In the genomic region with DNA sequence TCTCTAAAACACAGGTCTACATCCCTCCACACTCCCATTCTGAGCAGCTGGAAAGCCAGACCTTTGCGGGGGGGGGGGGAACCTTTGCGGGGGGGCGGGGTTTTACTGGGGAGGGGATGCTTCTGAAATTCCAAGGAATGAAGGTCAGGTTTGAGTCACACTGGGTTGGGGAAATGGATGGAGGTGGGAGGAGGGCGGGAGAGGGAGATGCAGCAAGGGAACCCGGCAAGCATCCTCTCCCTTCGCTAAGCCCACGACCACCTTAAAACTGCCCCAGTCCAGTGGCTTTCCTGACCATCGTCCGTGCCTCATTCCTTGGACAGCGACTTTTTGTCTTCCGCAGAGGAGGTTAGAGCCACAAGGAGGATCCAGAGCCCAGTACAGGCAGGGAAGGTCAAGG, we compare ENCODE assay signal across 7 mouse cellular contexts. TPM values are rescaled to one million over a fixed set of nuclear protein-coding genes. Genes with fewer than 3 reads are reported as not detected.
DNase-seq lines count a peak whose midpoint lies in the region; ATAC-seq and TF ChIP-seq lines count a peak whose summit lies in the region.

No protein-coding gene starts in this region.

- no peak overlapping the region for H3K9ac ChIP-seq in liver, embryonic 11.5 days (ENCODE audit: low read depth, low read length)
- H3K9ac ChIP-seq in forebrain, embryonic 12.5 days: 0 out of 2 replicates have a peak overlapping the region, but pooled peaks have one; percentile 31

- no peak overlapping the region for H3K27ac ChIP-seq in liver, embryonic 11.5 days (ENCODE audit: low read depth, low read length)
- no peak overlapping the region for H3K27ac ChIP-seq in forebrain, embryonic 12.5 days
- no peak overlapping the region for H3K27ac ChIP-seq in limb, embryonic 10.5 days
- H3K27ac ChIP-seq in olfactory bulb, adult 2 months (ENCODE audit: insufficient read depth, low read depth, low read length): peak overlapping the region; percentile 92

- TF ChIP-seq POLR2A in olfactory bulb, adult 2 months (IDR thresholded peaks at IDR 0.05; ENCODE audit: insufficient read depth, low read depth, low read length): no peak

- WGBS in liver, embryonic 11.5 days: 5% methylated on average over 11 of the region's 11 CpGs
- 3% methylated on average over 11 of the region's 11 CpGs for WGBS in forebrain, embryonic 12.5 days
- 5% methylated on average over 11 of the region's 11 CpGs for WGBS in limb, embryonic 10.5 days
- WGBS in olfactory bulb, adult 2 months: 4% methylated on average over 11 of the region's 11 CpGs

- no peak for ATAC-seq in liver, embryonic 11.5 days (replicated peaks; ENCODE audit: low FRiP score)
- ATAC-seq in forebrain, embryonic 12.5 days (ENCODE audit: low FRiP score): no peak

- no peak for TF ChIP-seq CTCF in olfactory bulb, adult 2 months (IDR thresholded peaks at IDR 0.05; ENCODE audit: insufficient read depth, low read depth, low read length)

- H3K4me2 ChIP-seq in liver, embryonic 11.5 days: peak overlapping the region; percentile 67; the same call in 1 of the 2 replicates
- H3K4me2 ChIP-seq in forebrain, embryonic 12.5 days: peak overlapping the region; percentile 69

- H3K4me3 ChIP-seq in liver, embryonic 11.5 days (ENCODE audit: low read depth, low read length): no peak overlapping the region
- peak overlapping the region; percentile 47 for H3K4me3 ChIP-seq in forebrain, embryonic 12.5 days (replicated peaks)
- peak overlapping the region; percentile 54 for H3K4me3 ChIP-seq in limb, embryonic 10.5 days
- peak overlapping the region; percentile 91 for H3K4me3 ChIP-seq in olfactory bulb, adult 2 months (ENCODE audit: insufficient read depth, low read depth, low read length)

- DNase-seq in liver, embryonic 11.5 days (ENCODE audit: low spot score): no peak
- DNase-seq in liver: no peak
- DNase-seq in limb, embryonic 10.5 days (ENCODE audit: low spot score): no peak
- DNase-seq in thymus, postnatal 25 days: no peak
- DNase-seq in ovary, postnatal 10 days (ENCODE audit: low spot score): no peak

- no peaks in the 10 kb centered on the region; the same call in 1 of the 2 replicates for H3K36me3 ChIP-seq in liver, embryonic 11.5 days (ENCODE audit: control insufficient read depth, insufficient read depth, low read length)
- H3K36me3 ChIP-seq in forebrain, embryonic 12.5 days (replicated peaks): peaks cover 5% of the 10 kb centered on the region
- peaks cover 10% of the 10 kb centered on the region for H3K36me3 ChIP-seq in limb, embryonic 10.5 days

- peaks cover 99% of the 10 kb centered on the region for H3K27me3 ChIP-seq in liver, embryonic 11.5 days (replicated peaks; ENCODE audit: control insufficient read depth, insufficient read depth, low read length)
- H3K27me3 ChIP-seq in forebrain, embryonic 12.5 days: peaks cover 98% of the 10 kb centered on the region
- peaks cover 100% of the 10 kb centered on the region for H3K27me3 ChIP-seq in limb, embryonic 10.5 days (ENCODE audit: low read depth, poor library complexity, severe bottlenecking)

- no peaks in the 10 kb centered on the region for H3K9me3 ChIP-seq in liver, embryonic 11.5 days (ENCODE audit: control insufficient read depth, low read length)
- no peaks in the 10 kb centered on the region for H3K9me3 ChIP-seq in forebrain, embryonic 12.5 days
- no peaks in the 10 kb centered on the region for H3K9me3 ChIP-seq in limb, embryonic 10.5 days (replicated peaks)

- peaks cover 14% of the 10 kb centered on the region for H3K4me1 ChIP-seq in liver, embryonic 11.5 days (replicated peaks; ENCODE audit: control insufficient read depth, insufficient read depth, low read length)
- H3K4me1 ChIP-seq in forebrain, embryonic 12.5 days: peaks cover 40% of the 10 kb centered on the region
- peaks cover 42% of the 10 kb centered on the region for H3K4me1 ChIP-seq in limb, embryonic 10.5 days
- H3K4me1 ChIP-seq in olfactory bulb, adult 2 months (ENCODE audit: control insufficient read depth, insufficient read depth, low read length): peaks cover 53% of the 10 kb centered on the region

RNA-seq across cellular contexts. Expression of gene Shisa8, which starts 1.3 kb away (rescaled TPM):
- polyA plus RNA-seq in liver, embryonic 11.5 days (2014; fragmentation: Nextera tagmentation; extraction: Ambion mirVana): 0.12 and 0.73 TPM in 2 replicates
- polyA plus RNA-seq in forebrain, embryonic 12.5 days (2016; fragmentation: Nextera tagmentation; extraction: Ambion mirVana): 0.90 and 2.4 TPM in 2 replicates
- polyA plus RNA-seq in limb, embryonic 10.5 days (2016; fragmentation: Nextera tagmentation; extraction: Ambion mirVana): 0.15 TPM in 1 of 2 replicates, not detected in the other
- polyA plus RNA-seq in olfactory bulb, adult 2 months (2012; ENCODE audit: insufficient read depth, insufficient read length, low replicate concordance, missing spikeins): not detected in 2 replicates

RNA-seq across cellular contexts. Expression of gene Tnfrsf13c, which starts 12.9 kb away (rescaled TPM):
- 0.16 and 0.56 TPM in 2 replicates for polyA plus RNA-seq in liver, embryonic 11.5 days (2014; fragmentation: Nextera tagmentation; extraction: Ambion mirVana)
- polyA plus RNA-seq in forebrain, embryonic 12.5 days (2016; fragmentation: Nextera tagmentation; extraction: Ambion mirVana): 0.24 and 0.29 TPM in 2 replicates
- 0.15 and 0.33 TPM in 2 replicates for polyA plus RNA-seq in limb, embryonic 10.5 days (2016; fragmentation: Nextera tagmentation; extraction: Ambion mirVana)
- not detected in 2 replicates for polyA plus RNA-seq in olfactory bulb, adult 2 months (2012; ENCODE audit: insufficient read depth, insufficient read length, low replicate concordance, missing spikeins)

RNA-seq across cellular contexts. Expression of gene Cenpm, which starts 33.3 kb away (rescaled TPM):
- polyA plus RNA-seq in liver, embryonic 11.5 days (2014; fragmentation: Nextera tagmentation; extraction: Ambion mirVana): 56.5 and 58.8 TPM in 2 replicates
- 81.3 and 86.4 TPM in 2 replicates for polyA plus RNA-seq in forebrain, embryonic 12.5 days (2016; fragmentation: Nextera tagmentation; extraction: Ambion mirVana)
- polyA plus RNA-seq in limb, embryonic 10.5 days (2016; fragmentation: Nextera tagmentation; extraction: Ambion mirVana): 83.9 and 86.0 TPM in 2 replicates
- polyA plus RNA-seq in olfactory bulb, adult 2 months (2012; ENCODE audit: insufficient read depth, insufficient read length, low replicate concordance, missing spikeins): not detected in 2 replicates

RNA-seq across cellular contexts. Expression of gene 1500009C09Rik, which starts 40.9 kb away (rescaled TPM):
- not detected in 2 replicates for polyA plus RNA-seq in liver, embryonic 11.5 days (2014; fragmentation: Nextera tagmentation; extraction: Ambion mirVana)
- 3.9 and 4.7 TPM in 2 replicates for polyA plus RNA-seq in forebrain, embryonic 12.5 days (2016; fragmentation: Nextera tagmentation; extraction: Ambion mirVana)
- not detected in 2 replicates for polyA plus RNA-seq in limb, embryonic 10.5 days (2016; fragmentation: Nextera tagmentation; extraction: Ambion mirVana)
- polyA plus RNA-seq in olfactory bulb, adult 2 months (2012; ENCODE audit: insufficient read depth, insufficient read length, low replicate concordance, missing spikeins): not detected in 2 replicates

Comparison
In these comparisons a context has a peak if more than half of its experiments do, and no peak if none do; other contexts are left out.
1. RNA of gene Cenpm, which starts 33.3 kb away (polyA plus RNA-seq): 81.3 to 86.4 TPM in forebrain, embryonic 12.5 days, 83.9 to 86.0 TPM in limb, embryonic 10.5 days and 56.5 to 58.8 TPM in liver, embryonic 11.5 days; not detected in olfactory bulb, adult 2 months; every median in the first group is over 10 times any median in the second.